Mouse (Mus musculus) G1E (cell line): ENCODE measurements around the gene Ang4.

Experiments
- CTCF ChIP-seq: IDR thresholded peaks from 2 replicates; pipeline ENCODE4 v1.5.1; 2012; ENCODE audit warnings: low read depth, low read length, inconsistent platforms, mixed read lengths
- GATA1 ChIP-seq: IDR thresholded peaks from 2 replicates; pipeline ENCODE4 v1.6.1; 2012; ENCODE audit warnings: borderline replicate concordance, low read length, inconsistent platforms, mixed read lengths
- GATA2 ChIP-seq: IDR thresholded peaks from 2 replicates; pipeline ENCODE4 v1.6.1; 2012; ENCODE audit warnings: low read depth, low read length, inconsistent platforms, borderline replicate concordance
- POLR2AphosphoS5 ChIP-seq: IDR thresholded peaks from 2 replicates; pipeline ENCODE4 v1.6.1; 2012; ENCODE audit warnings: low read depth, low read length, inconsistent platforms; ENCODE audit not compliant: insufficient replicate concordance
- TAL1 ChIP-seq: conservative IDR thresholded peaks from 2 replicates; pipeline ENCODE4 v1.6.1; 2012; ENCODE audit warnings: low read depth, low read length, inconsistent platforms, mixed read lengths

GRCm38 (mm10) chr14:51799746-51800145 is 26.4 kb upstream of the Ang4 start, which contains the start of gene AY358078:
- TF ChIP-seq CTCF, result no peak
- TF ChIP-seq GATA2, result no peak
- no peak for TF ChIP-seq GATA1
- no peak for TF ChIP-seq TAL1
- no peak for TF ChIP-seq POLR2AphosphoS5
